Mouse (Mus musculus) testis, adult 2 months (tissue): ENCODE measurements around the gene Qrich2.
A peak's percentile ranks its signal among the peaks of the same experiment; 100 is the strongest.

Experiments
- CTCF ChIP-seq: fragments of 200-500 bp; IDR thresholded peaks from 2 replicates; pipeline ENCODE4 v1.5.1; 2012; ENCODE audit warnings: low read depth, mild to moderate bottlenecking, inconsistent platforms, low read length, moderate library complexity; ENCODE audit not compliant: control insufficient read depth, insufficient read depth, insufficient replicate concordance
- POLR2A ChIP-seq: fragments of 200-500 bp; IDR thresholded peaks from 2 replicates; pipeline ENCODE4 v1.6.1; 2012; ENCODE audit warnings: low read depth, mild to moderate bottlenecking, inconsistent platforms, low read length, moderate library complexity; ENCODE audit not compliant: control insufficient read depth

- peak; percentile 79; the same call in 1 of the 2 replicates for TF ChIP-seq CTCF
- no peak for TF ChIP-seq POLR2A
These were observed 2.2 kb downstream of the Qrich2 start for GRCm38 (mm10) chr11:116463833-116464232.
